Mouse (Mus musculus): ENCODE results near the gene Tbc1d20. TPM values are rescaled to one million over a fixed set of nuclear protein-coding genes. Genes with fewer than 3 reads are reported as not detected.

The Tbc1d20 gene
- polyA plus RNA-seq, 1 experiment from 2014 or later = 34.8 TPM

DNA sequence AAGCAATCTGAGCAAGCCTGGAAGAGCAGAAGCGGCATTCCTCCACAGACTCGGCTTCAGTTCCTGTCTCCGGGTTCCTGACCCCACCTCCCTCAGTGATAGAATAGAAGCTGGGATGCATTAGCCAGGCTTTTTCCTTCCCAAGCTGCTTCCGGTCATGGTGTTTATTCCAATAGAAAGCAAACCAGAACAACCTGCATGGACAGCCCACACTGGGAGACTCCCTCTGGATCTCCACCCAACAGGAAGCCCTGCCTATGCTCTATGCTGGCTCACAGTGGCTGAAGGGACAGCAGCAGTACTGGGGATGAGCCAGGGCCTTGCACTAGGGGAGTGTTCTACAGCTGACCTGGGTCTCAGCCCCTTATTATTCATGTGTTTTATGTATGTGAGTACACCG, 34.4 kb downstream of the Tbc1d20 start:
- Histone ChIP-seq H3K27me3 (replicated peaks) (no peaks in the 10 kb centered on the region), H3K36me3 (peaks cover 23% of the 10 kb centered on the region), H3K4me3 (replicated peaks) (no peak overlapping the region), H3K4me1 (replicated peaks) (peaks cover 6% of the 10 kb centered on the region), H3K4me2 (replicated peaks) (no peak overlapping the region), H3K9ac (no peak overlapping the region), H3K9me3 (no peaks in the 10 kb centered on the region), H3K27ac (no peak overlapping the region)
- ATAC-seq = no peak
- WGBS = 76% methylated on average over 5 of the region's 5 CpGs

- Histone ChIP-seq H3K9ac (0 out of 2 replicates have a peak overlapping the region, but pooled peaks have one; percentile 11), H3K4me1 (replicated peaks) (peaks cover 6% of the 10 kb centered on the region), H3K27me3 (replicated peaks) (no peaks in the 10 kb centered on the region), H3K4me3 (replicated peaks) (peak overlapping the region; percentile 81), H3K36me3 (peaks cover 9% of the 10 kb centered on the region), H3K27ac (no peak overlapping the region), H3K4me2 (replicated peaks) (peak overlapping the region; percentile 68), H3K9me3 (no peaks in the 10 kb centered on the region)
- 61% methylated on average over 7 of the region's 7 CpGs for WGBS
- ATAC-seq = no peak
Measured at GRCm38 (mm10) chr2:152330858-152331423, 37.3 kb downstream of the Tbc1d20 start.

DNA sequence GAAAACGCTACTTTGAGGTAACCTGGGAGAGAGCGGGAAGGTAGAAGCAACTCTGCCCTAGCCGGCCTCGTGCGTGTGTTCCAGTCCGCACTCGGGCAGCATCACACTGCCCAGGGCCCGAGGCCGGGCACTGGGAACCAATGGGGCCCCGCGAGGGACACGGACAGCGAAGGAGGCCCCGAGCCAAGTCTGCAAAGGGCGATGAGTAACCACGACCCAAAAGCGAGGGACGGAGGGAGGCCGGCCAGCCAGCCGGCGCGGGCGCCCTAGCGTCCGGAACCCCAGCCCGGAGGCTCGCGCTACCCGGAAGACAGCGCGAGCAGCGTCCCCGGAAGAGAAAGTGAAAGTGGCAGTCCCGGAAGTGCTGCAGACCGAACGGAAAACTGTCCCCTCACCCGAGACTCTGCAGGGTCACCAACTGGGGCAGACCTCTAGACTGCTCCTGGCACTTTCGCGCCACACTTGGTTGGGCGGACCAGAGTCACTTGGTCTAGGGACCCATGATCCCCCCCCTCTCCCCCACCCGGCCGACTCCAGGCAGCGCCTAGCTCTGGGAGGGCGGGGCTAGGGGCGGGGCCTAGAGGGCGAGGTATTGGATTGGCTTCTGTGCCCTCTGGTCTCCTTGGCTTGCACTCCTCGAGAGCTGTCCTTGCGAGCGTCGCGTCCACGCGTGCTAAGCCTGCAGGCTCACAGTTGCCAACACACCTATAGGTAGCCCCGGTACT, 38.6 kb downstream of the Tbc1d20 start, which contains the start of gene Rbck1:
TSS of gene Rbck1 (minus strand) at position 553 of the 725 bp plus-strand sequence.
- Histone ChIP-seq H3K27me3 (replicated peaks) (no peaks in the 10 kb centered on the region), H3K36me3 (peaks cover 2% of the 10 kb centered on the region; the same call in 1 of the 2 replicates), H3K4me1 (replicated peaks) (peaks cover 6% of the 10 kb centered on the region), H3K9me3 (no peaks in the 10 kb centered on the region), H3K4me3 (replicated peaks) (peak within 1 kb of the TSS; percentile 81), H3K4me2 (replicated peaks) (peak within 1 kb of the TSS; percentile 68), H3K27ac (peak within 1 kb of the TSS; percentile 92), H3K9ac (peak within 1 kb of the TSS; percentile 89)
- under 1% methylated on average over 54 of the region's 54 CpGs for WGBS
- ATAC-seq = peak; percentile 97

DNA sequence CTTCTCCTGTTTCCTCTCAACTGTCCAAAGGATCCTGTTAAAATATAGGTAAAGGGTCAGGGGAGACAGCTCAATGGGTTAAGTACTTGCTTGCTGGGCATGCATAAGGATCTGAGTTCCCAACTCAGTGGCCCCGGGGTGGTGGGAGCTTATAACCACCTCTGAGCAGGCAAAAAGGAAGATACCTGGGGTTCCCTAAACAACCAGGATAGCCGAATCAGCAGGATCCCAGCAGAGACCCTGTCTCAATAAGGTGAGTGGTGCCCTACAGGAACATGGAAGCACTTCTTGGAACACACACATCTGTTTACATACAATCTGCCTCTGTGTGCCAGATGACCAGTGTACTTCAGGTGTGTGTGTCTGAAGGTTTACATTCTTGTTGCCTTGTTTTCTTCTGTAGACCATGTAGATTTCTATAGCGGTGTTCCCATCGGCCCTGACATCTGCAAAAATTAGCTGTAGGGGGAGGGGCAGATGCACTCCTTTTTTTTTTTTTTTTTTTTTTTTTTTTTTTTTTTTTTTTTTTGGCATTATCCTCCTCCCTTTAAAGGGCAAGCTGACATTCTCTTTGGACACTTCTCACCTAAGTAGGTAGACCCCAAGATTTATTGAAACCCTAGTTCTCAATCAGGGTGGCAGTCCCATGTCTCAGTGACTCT, 39.8 kb downstream of the Tbc1d20 start:
- no peak overlapping the region for H3K4me2 ChIP-seq (replicated peaks)
- no peak for ATAC-seq
- no peaks in the 10 kb centered on the region for H3K9me3 ChIP-seq
- no peaks in the 10 kb centered on the region for H3K36me3 ChIP-seq
- peaks cover 6% of the 10 kb centered on the region for H3K4me1 ChIP-seq (replicated peaks)
- no peaks in the 10 kb centered on the region for H3K27me3 ChIP-seq (replicated peaks)
- no peak overlapping the region for H3K9ac ChIP-seq
- H3K27ac ChIP-seq = no peak overlapping the region
- WGBS = 64% methylated on average over 4 of the region's 4 CpGs
- H3K4me3 ChIP-seq (replicated peaks) = no peak overlapping the region

DNA sequence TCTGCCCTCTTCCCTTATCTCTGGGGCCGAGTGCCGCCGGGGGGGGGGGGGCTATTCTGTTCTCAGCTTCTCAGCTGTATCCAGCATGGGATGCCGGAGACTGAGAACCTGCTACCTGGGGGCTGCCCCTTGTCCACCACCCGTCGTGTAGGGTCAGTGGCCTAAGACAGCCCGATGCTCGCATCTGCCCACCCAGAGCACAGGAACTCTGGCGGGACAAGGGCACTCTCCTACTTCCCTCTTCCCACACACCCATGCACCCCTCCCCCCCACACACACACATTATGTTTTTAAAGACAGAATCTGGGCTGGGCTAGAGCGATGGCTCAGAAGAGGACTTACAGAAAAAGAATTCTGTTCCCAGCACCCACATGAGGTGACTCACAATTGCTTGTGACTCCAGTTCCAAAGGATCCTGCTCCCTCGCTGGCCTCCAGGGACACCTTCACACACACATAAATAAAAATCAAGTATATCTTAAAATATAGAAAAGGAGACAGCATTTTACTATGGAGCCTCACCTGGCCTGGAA, 41.7 kb downstream of the Tbc1d20 start:
- Histone ChIP-seq H3K27me3 (replicated peaks) (no peaks in the 10 kb centered on the region), H3K27ac (no peak overlapping the region), H3K9ac (no peak overlapping the region), H3K4me3 (replicated peaks) (no peak overlapping the region), H3K9me3 (no peaks in the 10 kb centered on the region), H3K4me2 (replicated peaks) (no peak overlapping the region), H3K4me1 (replicated peaks) (peaks cover 6% of the 10 kb centered on the region), H3K36me3 (no peaks in the 10 kb centered on the region)
- WGBS = 51% methylated on average over 11 of the region's 11 CpGs
- ATAC-seq = no peak

- no peaks in the 10 kb centered on the region for H3K4me1 ChIP-seq (replicated peaks)
- H3K27me3 ChIP-seq (replicated peaks) = no peaks in the 10 kb centered on the region
- H3K36me3 ChIP-seq = no peaks in the 10 kb centered on the region
- no peak for ATAC-seq
- no peak overlapping the region for H3K4me3 ChIP-seq (replicated peaks)
- no peaks in the 10 kb centered on the region for H3K9me3 ChIP-seq
- no peak overlapping the region for H3K4me2 ChIP-seq (replicated peaks)
- H3K27ac ChIP-seq = no peak overlapping the region
- no peak overlapping the region for H3K9ac ChIP-seq
- WGBS = 80% methylated on average over 1 of the region's 1 CpGs
Measured at GRCm38 (mm10) chr2:152336856-152337255, 43.2 kb downstream of the Tbc1d20 start.

GRCm38 (mm10) chr2:152337591-152338212, 44.1 kb downstream of the Tbc1d20 start:
- Histone ChIP-seq H3K36me3 (no peaks in the 10 kb centered on the region), H3K4me3 (replicated peaks) (no peak overlapping the region), H3K9me3 (no peaks in the 10 kb centered on the region), H3K4me1 (replicated peaks) (no peaks in the 10 kb centered on the region), H3K4me2 (replicated peaks) (no peak overlapping the region), H3K27me3 (replicated peaks) (no peaks in the 10 kb centered on the region; the same call in 1 of the 2 replicates), H3K9ac (no peak overlapping the region), H3K27ac (no peak overlapping the region)
- peak; percentile 52 for ATAC-seq
- WGBS = 83% methylated on average over 11 of the region's 11 CpGs

DNA sequence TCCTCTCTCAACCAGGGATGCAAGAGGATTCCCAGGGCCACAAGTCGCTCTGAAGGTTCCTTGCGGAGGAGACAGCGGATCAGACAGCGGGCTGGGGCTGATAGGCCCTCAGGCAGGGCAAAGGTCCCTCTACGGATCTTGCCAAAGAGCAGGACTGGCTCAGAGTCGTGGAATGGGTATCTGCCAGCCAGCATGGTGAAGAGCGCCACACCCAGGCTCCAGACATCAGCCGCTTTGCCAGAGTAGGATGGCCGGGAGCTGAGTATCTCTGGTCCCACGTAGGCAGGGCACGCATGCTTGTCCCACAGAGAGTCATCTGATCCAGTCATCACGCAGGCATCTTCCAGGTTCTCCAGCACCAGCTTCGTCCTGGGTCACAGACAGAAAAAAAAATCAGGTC, 44.7 kb downstream of the Tbc1d20 start:
- no peaks in the 10 kb centered on the region for H3K9me3 ChIP-seq
- no peaks in the 10 kb centered on the region for H3K36me3 ChIP-seq
- no peak overlapping the region for H3K27ac ChIP-seq
- no peak overlapping the region for H3K4me3 ChIP-seq (replicated peaks)
- H3K4me1 ChIP-seq (replicated peaks) = 0 out of 2 replicates have a peak, but pooled peaks cover 5% of the 10 kb centered on the region
- peak; percentile 38 for ATAC-seq
- no peak overlapping the region for H3K9ac ChIP-seq
- no peak overlapping the region for H3K4me2 ChIP-seq (replicated peaks)
- H3K27me3 ChIP-seq (replicated peaks) = peaks cover 3% of the 10 kb centered on the region; the same call in 1 of the 2 replicates
- 75% methylated on average over 13 of the region's 13 CpGs for WGBS

DNA sequence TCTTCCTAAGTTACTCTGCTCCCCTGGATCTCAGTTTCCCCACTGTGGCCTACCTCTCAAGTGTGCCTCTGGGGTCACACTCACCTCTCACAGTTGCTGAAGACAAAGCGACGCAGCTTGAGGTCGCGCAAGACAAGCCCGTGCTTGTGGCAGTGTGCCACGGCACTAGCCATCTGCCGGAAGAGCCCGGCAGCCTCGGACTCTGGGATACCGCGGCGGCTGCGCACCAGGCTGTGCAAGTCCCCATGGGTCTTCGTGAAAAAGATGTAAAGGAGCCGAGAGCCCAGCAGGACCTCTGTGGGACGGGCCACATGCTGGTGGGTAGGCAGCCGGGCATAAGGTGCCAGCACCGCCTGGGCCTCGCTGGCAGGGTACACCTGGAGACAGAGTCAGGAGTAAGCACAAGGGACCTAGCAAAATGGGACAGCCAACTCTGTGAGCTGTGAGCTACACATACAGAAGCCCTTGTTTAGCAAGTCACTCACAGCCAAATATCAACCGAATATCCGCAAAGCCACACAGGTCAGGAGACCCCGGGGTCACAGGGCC, 46.1 kb downstream of the Tbc1d20 start:
- Histone ChIP-seq H3K4me1 (replicated peaks) (peaks cover 15% of the 10 kb centered on the region; the same call in 1 of the 2 replicates), H3K27me3 (replicated peaks) (peaks cover 3% of the 10 kb centered on the region; the same call in 1 of the 2 replicates), H3K27ac (no peak overlapping the region), H3K4me3 (replicated peaks) (no peak overlapping the region), H3K4me2 (replicated peaks) (no peak overlapping the region), H3K36me3 (no peaks in the 10 kb centered on the region), H3K9ac (no peak overlapping the region), H3K9me3 (no peaks in the 10 kb centered on the region)
- ATAC-seq = no peak
- WGBS = 92% methylated on average over 22 of the region's 22 CpGs

DNA sequence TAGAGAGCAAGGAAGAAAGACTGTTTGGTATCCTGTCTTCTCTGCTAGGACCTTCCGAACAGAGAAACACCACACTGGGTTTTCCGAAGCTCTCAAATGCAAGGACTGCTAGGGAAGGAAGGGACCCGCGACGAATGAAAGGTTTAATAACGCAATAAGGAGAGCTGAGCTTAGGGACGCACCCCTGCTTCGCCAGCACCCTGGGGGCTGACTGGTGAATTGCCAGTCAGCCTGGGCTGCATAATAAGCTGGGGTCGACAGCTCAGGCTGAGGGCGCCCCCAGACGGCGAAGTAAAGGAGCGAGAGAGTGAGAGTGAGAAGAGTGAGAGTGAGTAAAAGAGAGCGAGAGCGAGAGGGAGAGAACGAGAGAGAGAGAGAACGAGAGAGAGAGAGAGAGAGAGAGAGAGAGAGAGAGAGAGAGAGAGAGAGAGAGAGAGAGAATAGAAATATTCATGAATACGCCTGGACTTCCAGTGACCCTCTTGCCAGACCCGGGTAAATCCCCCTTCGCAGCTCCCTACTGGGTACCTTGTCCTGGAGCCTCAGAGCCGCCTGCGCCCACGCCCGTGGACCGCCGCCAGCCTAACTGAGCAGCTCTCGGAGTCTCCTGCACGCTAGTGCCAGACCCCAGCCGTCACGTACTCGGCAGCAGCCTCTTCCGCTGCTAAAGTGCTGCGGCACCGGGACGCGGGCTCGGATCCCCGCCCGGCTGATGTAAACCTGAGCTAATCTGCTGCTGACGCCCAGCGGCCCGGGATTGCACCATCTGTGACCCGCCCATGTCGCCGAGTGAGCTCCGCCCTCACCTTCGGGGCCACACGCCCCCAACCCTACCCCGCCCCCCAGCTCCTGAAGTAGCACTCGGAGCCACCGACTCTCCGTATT, 49.9 kb downstream of the Tbc1d20 start, which contains the start of gene Trib3:
TSS of gene Trib3 (minus strand) at position 704 of the 885 bp plus-strand sequence.
- no peak within 1 kb of the TSS for H3K27ac ChIP-seq
- ATAC-seq = peak; percentile 90
- H3K9ac ChIP-seq = peak within 1 kb of the TSS; percentile 60
- peak within 1 kb of the TSS; percentile 59 for H3K4me3 ChIP-seq (replicated peaks)
- H3K36me3 ChIP-seq = no peaks in the 10 kb centered on the region
- H3K27me3 ChIP-seq (replicated peaks) = peaks cover 3% of the 10 kb centered on the region; the same call in 1 of the 2 replicates
- peak within 1 kb of the TSS; percentile 99 for H3K4me2 ChIP-seq (replicated peaks)
- H3K9me3 ChIP-seq = no peaks in the 10 kb centered on the region
- peaks cover 15% of the 10 kb centered on the region; the same call in 1 of the 2 replicates for H3K4me1 ChIP-seq (replicated peaks)
- under 1% methylated on average over 52 of the region's 52 CpGs for WGBS

DNA sequence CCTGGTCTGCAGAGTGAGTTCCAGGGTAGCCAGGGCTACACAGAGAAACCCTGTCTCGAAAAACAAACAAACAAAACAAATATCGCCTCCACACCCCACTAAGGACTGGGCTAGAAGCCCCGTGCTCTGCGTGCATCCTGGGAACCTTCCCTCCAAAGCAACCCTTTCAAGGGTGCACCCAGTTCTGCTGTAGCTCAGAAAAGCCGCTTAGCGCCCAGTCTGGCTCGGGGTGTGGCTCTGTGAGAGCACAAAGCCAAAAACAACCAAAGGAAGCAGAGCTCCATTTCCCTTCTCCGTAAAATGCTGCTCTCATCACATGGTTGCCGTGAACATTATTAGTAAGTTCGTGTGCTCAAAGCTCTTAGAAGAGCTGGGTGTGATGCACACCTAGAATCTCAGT, 50.7 kb downstream of the Tbc1d20 start:
- Histone ChIP-seq H3K9me3 (no peaks in the 10 kb centered on the region), H3K4me1 (replicated peaks) (peaks cover 15% of the 10 kb centered on the region; the same call in 1 of the 2 replicates), H3K9ac (peak overlapping the region; percentile 60), H3K27ac (no peak overlapping the region), H3K36me3 (no peaks in the 10 kb centered on the region), H3K27me3 (replicated peaks) (peaks cover 3% of the 10 kb centered on the region; the same call in 1 of the 2 replicates), H3K4me3 (replicated peaks) (peak overlapping the region; percentile 59), H3K4me2 (replicated peaks) (peak overlapping the region; percentile 99)
- 12% methylated on average over 10 of the region's 10 CpGs for WGBS
- ATAC-seq = peak; percentile 37

Data from intestine, embryonic 15.5 days (tissue).